Mouse (Mus musculus) monocyte, adult 2 months (primary cell): ENCODE data around the gene Matk.
A peak's percentile ranks its signal among the peaks of the same experiment; 100 is the strongest.

Experiments
- DNase-seq, 2 experiments: peaks; one replicate each; pipeline ENCODE4 v3.0.0; 2022; ENCODE audit warnings: low spot score in 2 of 2, low read depth in 1 of 2

The Matk gene

GRCm38 (mm10) chr10:81302288-81302687 is 49.6 kb downstream of the Matk start:
- no peak for DNase-seq

GRCm38 (mm10) chr10:81302781-81303218 is 50.1 kb downstream of the Matk start:
- DNase-seq: no peak

DNA sequence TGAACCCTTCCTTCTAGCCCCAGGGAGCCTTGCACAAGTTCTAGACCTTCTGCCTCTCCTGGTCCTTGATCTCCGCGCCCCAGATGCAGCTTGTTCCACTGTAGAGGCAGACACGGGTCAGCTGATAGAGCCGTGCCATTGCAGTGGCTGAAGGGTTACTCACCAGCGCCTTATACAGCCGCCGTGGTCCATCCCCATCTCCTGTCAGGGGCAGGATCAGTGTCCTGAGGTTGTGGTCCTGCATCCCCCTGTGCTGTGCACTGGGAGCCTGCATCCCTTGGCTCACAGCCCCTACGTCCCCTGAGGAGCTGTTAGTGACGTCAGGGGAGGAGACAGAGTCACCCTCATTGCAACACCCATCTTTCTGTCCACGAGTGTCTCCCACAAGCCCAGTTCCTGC is 50.5 kb downstream of the Matk start:
- peak in 1 of 2 experiments; percentile 47 for DNase-seq

- DNase-seq: no peak
Observed at GRCm38 (mm10) chr10:81303761-81304160, 51.0 kb downstream of the Matk start.

DNA sequence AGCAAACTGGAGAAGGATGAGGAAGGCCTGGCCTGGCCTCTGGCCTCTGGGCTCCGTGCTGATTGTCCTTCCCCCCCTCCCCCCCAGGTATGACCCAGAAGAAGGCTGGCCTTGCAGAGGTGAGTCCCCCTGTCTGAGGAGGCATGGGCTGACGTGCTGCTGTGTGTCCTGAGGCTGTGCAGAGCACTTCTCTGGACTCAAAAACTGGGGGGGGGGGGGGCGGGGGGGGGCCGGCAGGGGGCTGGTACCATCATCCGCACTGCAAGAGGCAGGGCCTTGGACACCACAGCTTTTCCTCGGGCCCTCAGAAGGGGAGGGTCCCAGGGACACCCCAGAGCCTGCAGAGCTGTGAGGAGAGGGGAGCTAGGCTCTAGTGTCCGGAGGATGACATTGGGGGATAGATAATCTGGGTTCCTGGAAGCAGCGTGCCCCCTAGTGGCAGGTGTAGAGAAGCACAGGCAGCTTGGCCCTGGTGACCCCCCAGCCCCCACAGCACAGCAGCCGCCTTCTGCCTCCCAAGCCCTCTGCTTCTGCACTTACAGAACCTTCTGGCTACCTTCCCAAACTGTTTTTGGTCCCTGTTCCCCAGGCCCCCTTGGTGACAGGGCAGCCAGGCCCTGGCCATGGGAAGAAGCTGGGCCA is 52.0 kb downstream of the Matk start:
- peak in 1 of 2 experiments; percentile 60 for DNase-seq

DNA sequence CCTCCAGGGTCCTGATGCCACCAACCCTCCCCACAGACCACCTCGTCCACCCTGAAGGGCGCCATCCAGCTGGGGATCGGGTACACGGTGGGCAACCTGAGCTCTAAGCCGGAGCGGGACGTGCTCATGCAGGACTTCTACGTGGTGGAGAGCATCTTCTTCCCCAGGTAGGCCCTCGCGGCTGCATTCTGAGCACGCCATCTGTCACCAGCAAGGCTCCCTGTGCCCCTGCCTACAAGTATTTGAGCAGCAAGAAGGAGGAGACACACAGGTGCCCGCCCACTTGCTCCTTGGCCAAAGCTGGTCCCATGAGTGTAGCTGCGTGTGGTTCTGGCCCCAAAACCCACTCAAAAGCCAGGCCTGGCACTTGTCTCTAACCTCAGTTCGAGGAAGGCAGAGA is 52.9 kb downstream of the Matk start:
- DNase-seq: no peak

DNA sequence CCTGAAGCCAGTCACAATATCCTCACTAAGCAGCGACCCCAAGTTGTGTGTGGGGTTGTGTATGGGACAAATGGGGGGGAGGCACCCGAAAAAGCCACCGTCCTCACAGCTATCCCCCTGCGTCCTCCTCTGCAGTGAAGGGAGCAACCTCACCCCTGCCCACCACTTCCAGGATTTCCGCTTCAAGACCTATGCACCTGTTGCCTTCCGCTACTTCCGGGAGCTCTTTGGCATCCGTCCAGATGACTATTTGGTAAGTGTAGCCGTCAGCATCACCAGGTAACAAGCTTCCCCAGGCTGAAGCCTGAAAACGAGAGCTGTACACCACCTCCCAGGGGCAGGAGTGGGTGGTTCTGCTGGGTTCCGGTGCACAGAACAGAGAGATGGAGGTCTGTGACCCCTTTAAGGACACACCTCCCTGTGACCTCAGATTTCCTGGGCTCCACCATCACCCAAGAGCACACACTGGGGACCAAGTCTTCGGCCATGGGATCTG is 53.5 kb downstream of the Matk start:
- no peak for DNase-seq

- no peak for DNase-seq
Observed at GRCm38 (mm10) chr10:81306837-81307682, 54.3 kb downstream of the Matk start.

- DNase-seq: no peak
Observed at GRCm38 (mm10) chr10:81309571-81309970, 56.8 kb downstream of the Matk start.
